Mouse (Mus musculus): ENCODE data around the gene Syt12.

DNA sequence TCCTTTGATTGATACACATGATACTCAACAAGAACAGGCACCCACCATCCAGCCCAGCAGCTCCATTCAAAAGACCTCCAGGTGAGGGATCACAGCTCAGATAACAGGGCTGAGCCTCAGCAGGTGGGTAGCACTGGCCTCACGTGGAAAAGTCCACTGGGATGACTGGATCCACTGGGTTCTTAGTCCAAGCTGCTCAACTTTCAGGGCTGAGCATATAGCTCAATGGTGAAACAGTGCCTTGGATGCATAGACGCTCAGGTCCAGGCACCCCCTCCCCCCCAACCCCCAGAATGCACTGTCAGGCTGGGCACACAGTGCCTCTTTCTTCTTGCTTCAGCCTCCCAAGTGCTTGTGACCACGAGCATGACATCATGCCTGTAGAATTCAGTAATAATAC, 54.2 kb downstream of the Syt12 start:
- TF ChIP-seq POLR2A (IDR thresholded peaks at IDR 0.05; ENCODE audit: borderline replicate concordance, insufficient read depth, low read length), result no peak
- no peak for TF ChIP-seq CTCF (IDR thresholded peaks at IDR 0.05; ENCODE audit: borderline replicate concordance, insufficient read depth, low read depth, low read length)

Data from cerebellum, adult 2 months (tissue).